Mouse (Mus musculus): ENCODE measurements around the gene Pkn2. TPM values are rescaled to one million over a fixed set of nuclear protein-coding genes. Genes with fewer than 3 reads are reported as not detected.

The Pkn2 gene
- polyA plus RNA-seq, 1 experiment: 14.9 TPM

DNA sequence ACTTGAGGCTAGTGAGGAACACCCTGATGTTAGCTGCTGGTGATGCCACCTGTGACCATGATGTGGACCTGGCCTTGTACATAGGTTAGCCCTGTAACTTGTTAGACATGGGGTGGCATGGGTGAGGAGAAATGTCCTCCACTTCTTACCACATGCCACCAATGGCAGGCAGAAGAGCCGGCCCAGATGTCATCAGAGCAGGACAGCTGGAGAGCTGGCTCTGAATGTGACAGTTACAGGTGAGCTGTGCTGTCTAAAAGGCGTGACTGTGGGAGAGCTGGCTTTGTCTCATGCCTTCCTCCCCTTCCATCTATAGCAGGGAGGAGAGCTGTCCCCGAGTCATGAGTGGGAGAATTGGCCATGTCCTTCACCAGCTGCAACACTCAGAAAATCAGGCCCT lies 86.2 kb downstream of the Pkn2 start:
- H3K27me3 ChIP-seq (ENCODE audit: control insufficient read depth, insufficient read depth, low read length): no peaks in the 10 kb centered on the region
- H3K36me3 ChIP-seq (ENCODE audit: control insufficient read depth, insufficient read depth, low read length): no peaks in the 10 kb centered on the region; the same call in none of the 2 replicates

DNA sequence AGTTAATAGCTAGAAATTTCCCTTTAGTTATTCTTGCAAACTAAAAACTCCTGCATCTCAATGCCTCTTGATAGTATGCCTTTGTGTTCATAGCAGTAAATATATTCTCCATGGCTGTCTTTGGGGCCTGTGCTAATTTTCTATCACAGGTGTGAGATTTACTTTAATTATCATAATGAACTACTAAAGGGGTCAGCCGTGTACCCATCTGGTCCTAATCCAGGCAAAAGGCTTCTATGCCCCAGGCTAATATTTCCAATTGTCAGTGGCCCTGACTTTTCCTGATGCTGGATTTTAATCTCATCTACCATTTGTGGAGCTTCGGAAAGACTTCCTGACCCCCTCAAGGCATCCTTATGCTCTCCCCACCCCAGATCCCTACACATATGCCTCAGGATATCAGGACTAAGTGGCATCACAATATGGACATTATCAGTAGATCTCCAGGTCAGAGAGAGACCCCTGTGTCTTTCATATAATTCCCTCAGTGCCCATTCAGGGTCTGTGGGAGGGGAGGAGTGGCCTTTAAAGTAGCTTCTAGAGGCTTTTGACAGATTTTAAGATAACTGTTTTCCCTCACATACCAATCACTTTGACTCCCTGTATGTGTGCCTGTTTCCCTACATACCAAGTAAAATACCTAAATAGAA lies 95.3 kb downstream of the Pkn2 start:
- no peak for TF ChIP-seq POLR2A (IDR thresholded peaks at IDR 0.05; ENCODE audit: control insufficient read depth, low read depth, low read length)
- no peak for TF ChIP-seq CTCF (IDR thresholded peaks at IDR 0.05; ENCODE audit: control insufficient read depth, insufficient read depth, insufficient replicate concordance, low read depth, low read length)
- no peaks in the 10 kb centered on the region for H3K27me3 ChIP-seq (ENCODE audit: control insufficient read depth, insufficient read depth, low read length)
- H3K4me1 ChIP-seq (ENCODE audit: control insufficient read depth, insufficient read depth, low read length): no peaks in the 10 kb centered on the region
- no peak overlapping the region for H3K27ac ChIP-seq (ENCODE audit: control insufficient read depth, insufficient read depth, low read depth, low read length)
- no peak overlapping the region for H3K4me3 ChIP-seq (ENCODE audit: control insufficient read depth, low read depth, low read length)
- peaks cover 3% of the 10 kb centered on the region; the same call in 1 of the 2 replicates for H3K36me3 ChIP-seq (ENCODE audit: control insufficient read depth, insufficient read depth, low read length)

More for the DNA sequence above, 86.2 kb downstream of the Pkn2 start:
- no peak overlapping the region for H3K27ac ChIP-seq (ENCODE audit: control insufficient read depth, insufficient read depth, low read depth, low read length)
- no peak for TF ChIP-seq POLR2A (IDR thresholded peaks at IDR 0.05; ENCODE audit: control insufficient read depth, low read depth, low read length)
- TF ChIP-seq CTCF (IDR thresholded peaks at IDR 0.05; ENCODE audit: control insufficient read depth, insufficient read depth, insufficient replicate concordance, low read depth, low read length): no peak
- no peak overlapping the region for H3K4me3 ChIP-seq (ENCODE audit: control insufficient read depth, low read depth, low read length)
- no peaks in the 10 kb centered on the region for H3K4me1 ChIP-seq (ENCODE audit: control insufficient read depth, insufficient read depth, low read length)

DNA sequence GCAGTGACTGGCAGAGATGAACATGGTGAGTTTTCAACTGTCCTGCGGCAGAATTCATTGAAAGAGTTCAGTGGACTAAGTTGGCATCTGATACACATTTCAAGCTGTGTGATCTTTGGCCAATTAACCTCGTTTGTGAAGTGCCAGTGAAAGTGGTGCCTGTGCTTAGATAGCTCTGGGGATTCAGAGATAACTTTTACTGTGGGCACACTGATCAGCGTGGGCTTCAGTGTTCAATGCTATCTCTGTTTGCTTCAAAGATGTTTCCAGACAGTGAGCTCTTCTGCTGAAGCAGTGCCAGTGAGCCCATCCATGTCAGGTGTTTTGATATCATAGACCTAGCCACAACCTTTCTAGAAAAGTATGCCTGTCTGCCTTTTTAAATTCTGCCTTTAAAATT lies 104.6 kb downstream of the Pkn2 start:
- H3K27ac ChIP-seq (ENCODE audit: control insufficient read depth, insufficient read depth, low read depth, low read length): no peak overlapping the region
- no peak overlapping the region for H3K4me3 ChIP-seq (ENCODE audit: control insufficient read depth, low read depth, low read length)
- H3K36me3 ChIP-seq (ENCODE audit: control insufficient read depth, insufficient read depth, low read length): peaks cover 1% of the 10 kb centered on the region
- TF ChIP-seq POLR2A (IDR thresholded peaks at IDR 0.05; ENCODE audit: control insufficient read depth, low read depth, low read length): no peak
- no peak for TF ChIP-seq CTCF (IDR thresholded peaks at IDR 0.05; ENCODE audit: control insufficient read depth, insufficient read depth, insufficient replicate concordance, low read depth, low read length)
- no peaks in the 10 kb centered on the region for H3K27me3 ChIP-seq (ENCODE audit: control insufficient read depth, insufficient read depth, low read length)
- H3K4me1 ChIP-seq (ENCODE audit: control insufficient read depth, insufficient read depth, low read length): no peaks in the 10 kb centered on the region

DNA sequence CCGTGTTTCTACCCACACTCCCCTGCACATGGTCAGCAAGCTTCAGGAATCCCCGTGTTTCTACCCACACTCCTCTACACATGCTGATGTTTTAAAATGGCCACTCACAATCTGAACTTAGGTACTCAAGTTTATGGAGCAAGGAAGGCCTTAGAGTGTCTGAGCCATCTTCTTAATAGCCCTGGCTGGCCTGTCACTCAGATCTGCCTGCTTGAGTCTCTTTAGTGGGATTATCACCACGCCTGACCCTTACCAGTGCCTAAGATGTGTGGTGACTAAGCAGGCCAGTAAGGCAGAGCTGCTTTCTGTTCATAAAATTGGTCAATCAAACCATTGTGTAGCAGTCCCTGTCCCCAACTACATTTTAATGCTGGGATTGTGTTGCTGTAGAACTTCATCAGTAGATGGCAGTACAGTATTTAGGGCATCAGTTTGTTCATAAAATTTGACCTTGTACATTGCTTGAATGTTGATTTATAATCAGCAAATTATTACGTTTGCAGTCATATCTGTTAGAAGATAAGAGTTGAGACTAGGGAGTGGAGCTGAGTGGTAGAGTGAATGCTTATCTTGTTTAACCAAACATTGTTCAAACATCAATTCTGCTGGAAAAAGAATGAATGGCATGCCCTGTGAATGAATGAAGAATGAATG lies 108.1 kb downstream of the Pkn2 start:
- no peaks in the 10 kb centered on the region for H3K27me3 ChIP-seq (ENCODE audit: control insufficient read depth, insufficient read depth, low read length)
- no peak overlapping the region for H3K27ac ChIP-seq (ENCODE audit: control insufficient read depth, insufficient read depth, low read depth, low read length)
- no peaks in the 10 kb centered on the region for H3K4me1 ChIP-seq (ENCODE audit: control insufficient read depth, insufficient read depth, low read length)
- H3K36me3 ChIP-seq (ENCODE audit: control insufficient read depth, insufficient read depth, low read length): peaks cover 1% of the 10 kb centered on the region; the same call in 1 of the 2 replicates
- TF ChIP-seq POLR2A (IDR thresholded peaks at IDR 0.05; ENCODE audit: control insufficient read depth, low read depth, low read length) (no peak), CTCF (IDR thresholded peaks at IDR 0.05; ENCODE audit: control insufficient read depth, insufficient read depth, insufficient replicate concordance, low read depth, low read length) (no peak)
- H3K4me3 ChIP-seq (ENCODE audit: control insufficient read depth, low read depth, low read length): no peak overlapping the region

DNA sequence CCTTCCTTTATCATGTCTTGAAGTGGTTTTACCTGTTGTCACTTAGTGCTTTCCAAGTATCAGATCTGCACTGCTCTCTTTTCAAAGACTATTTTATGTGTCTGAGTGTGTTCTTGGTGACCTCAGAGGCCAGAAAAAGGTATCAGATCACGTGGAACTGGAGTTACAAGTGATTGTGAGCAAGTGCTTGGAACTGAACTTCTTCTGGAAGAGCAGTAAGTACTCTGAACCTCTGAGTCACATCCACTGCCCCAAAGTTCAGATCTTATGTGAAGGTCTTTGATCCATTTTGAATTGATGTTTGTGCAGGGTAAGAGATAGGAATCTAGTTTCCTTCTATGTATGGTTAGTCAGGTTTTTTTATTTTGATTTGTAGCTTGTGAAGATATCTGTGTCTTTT lies 111.3 kb downstream of the Pkn2 start:
- Histone ChIP-seq H3K27me3 (ENCODE audit: control insufficient read depth, insufficient read depth, low read length) (no peaks in the 10 kb centered on the region), H3K4me1 (ENCODE audit: control insufficient read depth, insufficient read depth, low read length) (no peaks in the 10 kb centered on the region; the same call in 1 of the 2 replicates), H3K27ac (ENCODE audit: control insufficient read depth, insufficient read depth, low read depth, low read length) (no peak overlapping the region), H3K36me3 (ENCODE audit: control insufficient read depth, insufficient read depth, low read length) (peaks cover 4% of the 10 kb centered on the region), H3K4me3 (ENCODE audit: control insufficient read depth, low read depth, low read length) (no peak overlapping the region)
- TF ChIP-seq POLR2A (IDR thresholded peaks at IDR 0.05; ENCODE audit: control insufficient read depth, low read depth, low read length) (no peak), CTCF (IDR thresholded peaks at IDR 0.05; ENCODE audit: control insufficient read depth, insufficient read depth, insufficient replicate concordance, low read depth, low read length) (no peak)

DNA sequence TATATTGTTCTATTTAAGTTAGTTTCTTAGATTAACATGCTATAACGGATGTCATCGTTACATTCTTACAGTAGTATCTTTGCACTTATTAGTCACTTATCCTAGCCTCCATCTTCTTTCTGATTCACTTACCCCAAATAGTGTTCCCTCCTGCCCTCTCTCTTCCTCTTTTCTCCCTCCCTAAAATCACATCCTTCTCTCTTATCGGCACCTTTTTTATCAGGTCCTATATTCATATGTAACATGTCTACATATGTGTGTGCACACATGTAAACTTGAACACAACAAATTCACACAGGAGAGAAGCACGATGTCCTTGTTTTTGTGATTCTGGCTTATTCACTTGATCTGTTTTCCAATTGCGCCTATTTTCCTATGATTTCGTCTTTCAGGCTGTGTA lies 113.3 kb downstream of the Pkn2 start:
- TF ChIP-seq POLR2A (IDR thresholded peaks at IDR 0.05; ENCODE audit: control insufficient read depth, low read depth, low read length) (no peak), CTCF (IDR thresholded peaks at IDR 0.05; ENCODE audit: control insufficient read depth, insufficient read depth, insufficient replicate concordance, low read depth, low read length) (no peak)
- Histone ChIP-seq H3K4me1 (ENCODE audit: control insufficient read depth, insufficient read depth, low read length) (no peaks in the 10 kb centered on the region; the same call in 1 of the 2 replicates), H3K4me3 (ENCODE audit: control insufficient read depth, low read depth, low read length) (no peak overlapping the region)

DNA sequence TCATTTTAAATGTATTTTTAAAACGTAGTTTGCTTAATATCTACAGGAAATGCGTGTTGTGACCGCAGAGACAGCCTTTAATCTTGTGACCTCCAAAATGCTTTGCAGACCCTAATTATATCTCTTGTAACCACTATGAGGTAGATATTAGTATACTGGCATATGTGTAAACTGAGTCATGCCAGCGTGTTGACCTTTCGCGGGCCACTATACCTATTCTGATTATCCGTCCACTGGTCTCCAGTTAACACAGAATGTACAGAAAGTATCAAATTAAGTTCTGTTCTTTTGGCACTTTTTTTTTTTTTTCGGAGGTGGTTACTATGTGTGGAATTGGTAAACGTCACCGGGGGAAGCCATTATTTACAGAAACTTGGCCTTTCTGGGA lies 116.0 kb downstream of the Pkn2 start:
- H3K4me1 ChIP-seq (ENCODE audit: control insufficient read depth, insufficient read depth, low read length): no peaks in the 10 kb centered on the region; the same call in 1 of the 2 replicates
- H3K36me3 ChIP-seq (ENCODE audit: control insufficient read depth, insufficient read depth, low read length): peaks cover 4% of the 10 kb centered on the region
- H3K4me3 ChIP-seq (ENCODE audit: control insufficient read depth, low read depth, low read length): peak overlapping the region; percentile 100
- TF ChIP-seq CTCF (IDR thresholded peaks at IDR 0.05; ENCODE audit: control insufficient read depth, insufficient read depth, insufficient replicate concordance, low read depth, low read length) (no peak), POLR2A (IDR thresholded peaks at IDR 0.05; ENCODE audit: control insufficient read depth, low read depth, low read length) (no peak)
- peak overlapping the region; percentile 94 for H3K27ac ChIP-seq (ENCODE audit: control insufficient read depth, insufficient read depth, low read depth, low read length)
- H3K27me3 ChIP-seq (ENCODE audit: control insufficient read depth, insufficient read depth, low read length): no peaks in the 10 kb centered on the region

More for the DNA sequence above, 113.3 kb downstream of the Pkn2 start:
- Histone ChIP-seq H3K27me3 (ENCODE audit: control insufficient read depth, insufficient read depth, low read length) (no peaks in the 10 kb centered on the region), H3K27ac (ENCODE audit: control insufficient read depth, insufficient read depth, low read depth, low read length) (no peak overlapping the region), H3K36me3 (ENCODE audit: control insufficient read depth, insufficient read depth, low read length) (peaks cover 4% of the 10 kb centered on the region)

Data from testis, adult 2 months (tissue).